Comparison of ENCODE assay signal across 8 mouse cellular contexts in genomic region chr19:11818199-11819142, GRCm38 (mm10). TPM values are rescaled to one million over a fixed set of nuclear protein-coding genes. Genes with fewer than 3 reads are reported as not detected.
DNase-seq lines count a peak whose midpoint lies in the region; ATAC-seq and TF ChIP-seq lines count a peak whose summit lies in the region.

No protein-coding gene starts in this region.

- WGBS in embryonic facial prominence, embryonic 10.5 days: under 1% methylated on average over 81 of the region's 83 CpGs
- under 1% methylated on average over 83 of the region's 83 CpGs for WGBS in heart, adult 2 months
- WGBS in limb, embryonic 12.5 days: under 1% methylated on average over 83 of the region's 83 CpGs
- under 1% methylated on average over 82 of the region's 83 CpGs for WGBS in midbrain, embryonic 13.5 days
- 1% methylated on average over 83 of the region's 83 CpGs for WGBS in small intestine, adult 2 months

- no peak for TF ChIP-seq POLR2A in heart, adult 2 months (IDR thresholded peaks at IDR 0.05; ENCODE audit: insufficient read depth, low read depth, low read length)
- peak; percentile 64 for TF ChIP-seq POLR2A in small intestine, adult 2 months (IDR thresholded peaks at IDR 0.05; ENCODE audit: low read depth, low read length)

- H3K4me3 ChIP-seq in embryonic facial prominence, embryonic 10.5 days: peak overlapping the region; percentile 77
- peak overlapping the region; percentile 65 for H3K4me3 ChIP-seq in heart, adult 2 months
- peak overlapping the region; percentile 67 for H3K4me3 ChIP-seq in limb, embryonic 12.5 days (replicated peaks)
- H3K4me3 ChIP-seq in midbrain, embryonic 13.5 days (replicated peaks): peak overlapping the region; percentile 76
- H3K4me3 ChIP-seq in small intestine, adult 2 months (ENCODE audit: low read depth, low read length): peak overlapping the region; percentile 89

- H3K4me1 ChIP-seq in embryonic facial prominence, embryonic 10.5 days: peaks cover 24% of the 10 kb centered on the region
- peaks cover 3% of the 10 kb centered on the region for H3K4me1 ChIP-seq in heart, adult 2 months (ENCODE audit: control insufficient read depth, insufficient read depth, low read length)
- H3K4me1 ChIP-seq in limb, embryonic 12.5 days (replicated peaks): peaks cover 12% of the 10 kb centered on the region
- peaks cover 40% of the 10 kb centered on the region for H3K4me1 ChIP-seq in midbrain, embryonic 13.5 days (replicated peaks)
- peaks cover 18% of the 10 kb centered on the region; the same call in 1 of the 2 replicates for H3K4me1 ChIP-seq in small intestine, adult 2 months (ENCODE audit: control insufficient read depth, insufficient read depth, insufficient read length, low read length)

- intact Hi-C loops in heart, adult 2 months (cut with DNase I): loop anchor here (2.0 to 10.0 kb wide), 2 partner anchors 14 to 186 kb away; no protein-coding TSS in a partner anchor

- no peaks in the 10 kb centered on the region for H3K79me2 ChIP-seq in heart, adult 2 months (replicated peaks; ENCODE audit: control insufficient read depth, insufficient read depth, low read length)

- no peak for TF ChIP-seq EP300 in heart, adult 2 months (IDR thresholded peaks at IDR 0.05; ENCODE audit: insufficient read depth, low read depth, low read length)

- H3K4me2 ChIP-seq in limb, embryonic 12.5 days: peak overlapping the region; percentile 96
- H3K4me2 ChIP-seq in midbrain, embryonic 13.5 days (replicated peaks): peak overlapping the region; percentile 69

- no peak for TF ChIP-seq CTCF in heart, adult 2 months (IDR thresholded peaks at IDR 0.05)
- TF ChIP-seq CTCF in small intestine, adult 2 months (IDR thresholded peaks at IDR 0.05; ENCODE audit: extremely low read depth, insufficient read length, insufficient replicate concordance, low read depth, low read length): no peak

- no peaks in the 10 kb centered on the region for H3K36me3 ChIP-seq in embryonic facial prominence, embryonic 10.5 days (replicated peaks)
- H3K36me3 ChIP-seq in heart, adult 2 months (ENCODE audit: control insufficient read depth, insufficient read depth, low read length): no peaks in the 10 kb centered on the region
- no peaks in the 10 kb centered on the region for H3K36me3 ChIP-seq in limb, embryonic 12.5 days
- H3K36me3 ChIP-seq in midbrain, embryonic 13.5 days: no peaks in the 10 kb centered on the region
- 0 out of 2 replicates have a peak, but pooled peaks cover 2% of the 10 kb centered on the region for H3K36me3 ChIP-seq in small intestine, adult 2 months (ENCODE audit: control insufficient read depth, insufficient read depth, low read length)

- peak overlapping the region; percentile 78 for H3K27ac ChIP-seq in embryonic facial prominence, embryonic 10.5 days (replicated peaks)
- peak overlapping the region; percentile 89 for H3K27ac ChIP-seq in heart, adult 2 months
- H3K27ac ChIP-seq in limb, embryonic 12.5 days: no peak overlapping the region
- H3K27ac ChIP-seq in midbrain, embryonic 13.5 days: no peak overlapping the region; the same call in 1 of the 2 replicates
- peak overlapping the region; percentile 91 for H3K27ac ChIP-seq in small intestine, adult 2 months (ENCODE audit: insufficient read depth, low read depth, low read length)

- peak overlapping the region; percentile 94 for H3K9ac ChIP-seq in heart, adult 2 months (ENCODE audit: low read depth, low read length)
- peak overlapping the region; percentile 71 for H3K9ac ChIP-seq in limb, embryonic 12.5 days (replicated peaks)
- H3K9ac ChIP-seq in midbrain, embryonic 13.5 days (replicated peaks): peak overlapping the region; percentile 85

- DNase-seq in spleen, adult 18-20 months: peak; percentile 41 to 57
- no peak for DNase-seq in spleen, postnatal 14 days (ENCODE audit: low spot score in 2 of 2)
- DNase-seq in embryonic facial prominence, embryonic 10.5 days (ENCODE audit: low spot score): peak; percentile 65
- peak; percentile 81 to 83 for DNase-seq in heart, adult 2 months
- DNase-seq in kidney, adult 18-20 months: peak; percentile 83

- peaks cover 57% of the 10 kb centered on the region for H3K27me3 ChIP-seq in embryonic facial prominence, embryonic 10.5 days (replicated peaks; ENCODE audit: low read depth, poor library complexity, severe bottlenecking)
- no peaks in the 10 kb centered on the region for H3K27me3 ChIP-seq in heart, adult 2 months (ENCODE audit: control insufficient read depth, insufficient read depth, low read length)
- H3K27me3 ChIP-seq in limb, embryonic 12.5 days: peaks cover 62% of the 10 kb centered on the region
- peaks cover 22% of the 10 kb centered on the region for H3K27me3 ChIP-seq in midbrain, embryonic 13.5 days
- no peaks in the 10 kb centered on the region for H3K27me3 ChIP-seq in small intestine, adult 2 months (ENCODE audit: control insufficient read depth, insufficient read depth, low read length)

- ATAC-seq in limb, embryonic 12.5 days (ENCODE audit: insufficient number of reproducible peaks, insufficient read depth, low FRiP score, low TSS enrichment, low read depth): peak; percentile 78
- ATAC-seq in midbrain, embryonic 13.5 days: peak; percentile 84

- no peaks in the 10 kb centered on the region for H3K9me3 ChIP-seq in embryonic facial prominence, embryonic 10.5 days
- no peaks in the 10 kb centered on the region for H3K9me3 ChIP-seq in limb, embryonic 12.5 days
- H3K9me3 ChIP-seq in midbrain, embryonic 13.5 days: no peaks in the 10 kb centered on the region

RNA-seq across cellular contexts. Expression of gene Stx3, which starts 0.7 kb away (rescaled TPM):
- polyA plus RNA-seq in embryonic facial prominence, embryonic 10.5 days (2016; fragmentation: Nextera tagmentation; extraction: Ambion mirVana): 9.8 and 10.7 TPM in 2 replicates
- total RNA-seq in heart, adult 2 months (2021): 1 to 10 TPM; 3.6 to 3.9 TPM
- 3.9 and 6.1 TPM in 2 replicates for polyA plus RNA-seq in heart, adult 2 months (2012; rRNA removed)
- 5.1 and 5.8 TPM in 2 replicates for polyA plus RNA-seq in limb, embryonic 12.5 days (2016; fragmentation: Nextera tagmentation; extraction: Ambion mirVana)
- 20.7 and 24.1 TPM in 2 replicates for polyA plus RNA-seq in midbrain, embryonic 13.5 days (2015; fragmentation: Nextera tagmentation; extraction: Ambion mirVana)
- polyA plus RNA-seq in small intestine, adult 2 months (2012; rRNA removed): 12.7 and 38.0 TPM in 2 replicates

RNA-seq across cellular contexts. Expression of gene Olfr1417, which starts 20.5 kb away (rescaled TPM):
- polyA plus RNA-seq in embryonic facial prominence, embryonic 10.5 days (2016; fragmentation: Nextera tagmentation; extraction: Ambion mirVana): not detected in 2 replicates
- total RNA-seq in heart, adult 2 months (2021): not detected
- not detected in 2 replicates for polyA plus RNA-seq in heart, adult 2 months (2012; rRNA removed)
- polyA plus RNA-seq in limb, embryonic 12.5 days (2016; fragmentation: Nextera tagmentation; extraction: Ambion mirVana): not detected in 2 replicates
- not detected in 2 replicates for polyA plus RNA-seq in midbrain, embryonic 13.5 days (2015; fragmentation: Nextera tagmentation; extraction: Ambion mirVana)
- not detected in 2 replicates for polyA plus RNA-seq in small intestine, adult 2 months (2012; rRNA removed)

RNA-seq across cellular contexts. Expression of gene Olfr1418, which starts 42.4 kb away (rescaled TPM):
- not detected in 2 replicates for polyA plus RNA-seq in embryonic facial prominence, embryonic 10.5 days (2016; fragmentation: Nextera tagmentation; extraction: Ambion mirVana)
- not detected for total RNA-seq in heart, adult 2 months (2021)
- polyA plus RNA-seq in heart, adult 2 months (2012; rRNA removed): not detected in 2 replicates
- not detected in 2 replicates for polyA plus RNA-seq in limb, embryonic 12.5 days (2016; fragmentation: Nextera tagmentation; extraction: Ambion mirVana)
- polyA plus RNA-seq in midbrain, embryonic 13.5 days (2015; fragmentation: Nextera tagmentation; extraction: Ambion mirVana): not detected in 2 replicates
- not detected in 2 replicates for polyA plus RNA-seq in small intestine, adult 2 months (2012; rRNA removed)

RNA-seq across cellular contexts. Expression of gene Mrpl16, which starts 48.3 kb away (rescaled TPM):
- 58.5 and 59.5 TPM in 2 replicates for polyA plus RNA-seq in embryonic facial prominence, embryonic 10.5 days (2016; fragmentation: Nextera tagmentation; extraction: Ambion mirVana)
- total RNA-seq in heart, adult 2 months (2021): 100 to 1,000 TPM in 1 of 2 experiments, 10 to 100 TPM in 1; 99.5 to 109 TPM
- polyA plus RNA-seq in heart, adult 2 months (2012; rRNA removed): 41.8 and 58.7 TPM in 2 replicates
- polyA plus RNA-seq in limb, embryonic 12.5 days (2016; fragmentation: Nextera tagmentation; extraction: Ambion mirVana): 45.5 and 45.6 TPM in 2 replicates
- 42.8 and 47.4 TPM in 2 replicates for polyA plus RNA-seq in midbrain, embryonic 13.5 days (2015; fragmentation: Nextera tagmentation; extraction: Ambion mirVana)
- 1.8 and 4.0 TPM in 2 replicates for polyA plus RNA-seq in small intestine, adult 2 months (2012; rRNA removed)

RNA-seq across cellular contexts. Expression of gene Olfr1419, which starts 56.4 kb away (rescaled TPM):
- polyA plus RNA-seq in embryonic facial prominence, embryonic 10.5 days (2016; fragmentation: Nextera tagmentation; extraction: Ambion mirVana): not detected in 2 replicates
- total RNA-seq in heart, adult 2 months (2021): not detected
- polyA plus RNA-seq in heart, adult 2 months (2012; rRNA removed): not detected in 2 replicates
- polyA plus RNA-seq in limb, embryonic 12.5 days (2016; fragmentation: Nextera tagmentation; extraction: Ambion mirVana): not detected in 2 replicates
- not detected in 2 replicates for polyA plus RNA-seq in midbrain, embryonic 13.5 days (2015; fragmentation: Nextera tagmentation; extraction: Ambion mirVana)
- polyA plus RNA-seq in small intestine, adult 2 months (2012; rRNA removed): not detected in 2 replicates

Comparison
In these comparisons a context has a peak if more than half of its experiments do, and no peak if none do; other contexts are left out.
1. DNase-seq: peak in spleen, adult 18-20 months (2 of 2), embryonic facial prominence, embryonic 10.5 days (single experiment), heart, adult 2 months (2 of 2) and kidney, adult 18-20 months (single experiment); none in spleen, postnatal 14 days (0 of 2).
2. H3K27ac ChIP-seq: peak in embryonic facial prominence, embryonic 10.5 days (single experiment), heart, adult 2 months (single experiment) and small intestine, adult 2 months (single experiment); none in limb, embryonic 12.5 days (single experiment) and midbrain, embryonic 13.5 days (single experiment).
3. Peak in every context shown above with its lines, with median percentiles within 50 percentile points of each other: H3K4me3 ChIP-seq and H3K9ac ChIP-seq.